Mouse (Mus musculus) embryonic fibroblast, embryonic 13.5 days (primary cell): ENCODE data around the gene Slc6a13.

Source experiments
- CTCF ChIP-seq: IDR thresholded peaks from 2 replicates; pipeline ENCODE4 v1.5.1; 2011; ENCODE audit warnings: mild to moderate bottlenecking, control low read depth, low read length, moderate library complexity, borderline replicate concordance; ENCODE audit not compliant: insufficient read depth
- POLR2A ChIP-seq: IDR thresholded peaks from 2 replicates; pipeline ENCODE4 v1.6.1; 2011; ENCODE audit warnings: low read depth, mild to moderate bottlenecking, control low read depth, low read length, moderate library complexity

GRCm38 (mm10) chr6:121328417-121328884 lies 28.4 kb downstream of the Slc6a13 start:
- TF ChIP-seq CTCF (no peak), POLR2A (no peak)
